Mouse (Mus musculus) lung, adult 2 months (tissue): ENCODE results near the gene Amn1.

ENCODE experiments used
- CTCF ChIP-seq: fragments of 200-500 bp; IDR thresholded peaks from 2 replicates; pipeline ENCODE4 v1.5.1; 2011; ENCODE audit warnings: mild to moderate bottlenecking, low read length, control low read depth; ENCODE audit not compliant: insufficient read depth
- POLR2A ChIP-seq: fragments of 200-500 bp; IDR thresholded peaks from 2 replicates; pipeline ENCODE4 v1.6.1; 2011; ENCODE audit warnings: low read depth, mild to moderate bottlenecking, control low read depth, low read length, borderline replicate concordance; ENCODE audit errors: extremely low read depth

GRCm38 (mm10) chr6:149126675-149127074 lies 61.8 kb downstream of the Amn1 start:
- TF ChIP-seq POLR2A: no peak
- TF ChIP-seq CTCF: no peak
